Mouse (Mus musculus): Measurements from ENCODE around the gene Tspan11.

Gene Tspan11

GRCm38 (mm10) chr6:127887511-127888421, at the start of gene Tspan11:
Tspan11 (plus strand) TSS chr6:127887589.
- DNase-seq (ENCODE audit: low spot score) = peak; percentile 8

DNA sequence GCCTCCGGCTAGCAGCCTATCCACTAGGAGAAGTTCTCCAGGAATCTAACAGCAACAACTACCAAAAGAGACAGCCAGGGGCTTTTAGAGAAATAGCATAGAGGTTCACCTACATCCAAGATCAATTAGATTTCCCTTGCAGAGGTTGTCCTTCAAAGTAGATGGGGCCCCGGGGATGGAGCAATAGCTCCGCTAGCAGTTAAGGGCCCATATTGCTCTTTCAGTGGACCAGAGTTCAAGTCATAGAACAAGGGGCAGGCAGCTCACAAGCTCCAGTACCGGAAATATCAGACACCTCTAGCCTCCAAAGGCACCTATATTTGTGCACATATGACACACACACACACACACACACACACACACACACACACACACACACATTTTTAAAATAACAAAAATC, 49.5 kb upstream of the Tspan11 start:
- DNase-seq (ENCODE audit: low spot score) = no peak

GRCm38 (mm10) chr6:127839538-127839937, 47.9 kb upstream of the Tspan11 start:
- DNase-seq (ENCODE audit: low spot score) = no peak

- no peak for DNase-seq (ENCODE audit: low spot score)
Measured at GRCm38 (mm10) chr6:127840171-127840570, 47.2 kb upstream of the Tspan11 start.

GRCm38 (mm10) chr6:127841326-127841725, 46.1 kb upstream of the Tspan11 start:
- DNase-seq (ENCODE audit: low spot score) = no peak

GRCm38 (mm10) chr6:127846521-127846920, 40.9 kb upstream of the Tspan11 start:
- no peak for DNase-seq (ENCODE audit: low spot score)

- DNase-seq (ENCODE audit: low spot score) = no peak
Measured at GRCm38 (mm10) chr6:127849496-127849895, 37.9 kb upstream of the Tspan11 start.

DNA sequence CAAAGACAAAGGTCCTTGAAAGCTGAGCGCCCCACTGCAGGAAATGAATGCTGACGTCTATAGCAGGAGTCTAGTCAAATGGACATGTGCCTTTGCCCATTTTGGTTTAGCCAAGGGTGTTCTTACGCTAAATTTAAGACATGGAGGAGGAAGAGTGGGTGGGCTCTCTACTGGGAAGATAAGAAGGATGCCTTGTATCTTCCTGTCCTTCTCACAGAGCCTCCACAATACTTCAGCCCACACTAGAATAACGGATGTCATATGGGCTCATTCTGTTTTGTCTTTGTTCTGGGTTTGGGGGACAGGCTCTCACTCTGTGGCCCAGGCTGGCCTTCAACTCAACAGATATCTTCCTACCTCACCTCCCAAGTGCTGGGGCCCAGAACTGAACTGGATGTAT, 35.8 kb upstream of the Tspan11 start:
- DNase-seq (ENCODE audit: low spot score) = no peak

GRCm38 (mm10) chr6:127853241-127853640, 34.1 kb upstream of the Tspan11 start:
- no peak for DNase-seq (ENCODE audit: low spot score)

DNA sequence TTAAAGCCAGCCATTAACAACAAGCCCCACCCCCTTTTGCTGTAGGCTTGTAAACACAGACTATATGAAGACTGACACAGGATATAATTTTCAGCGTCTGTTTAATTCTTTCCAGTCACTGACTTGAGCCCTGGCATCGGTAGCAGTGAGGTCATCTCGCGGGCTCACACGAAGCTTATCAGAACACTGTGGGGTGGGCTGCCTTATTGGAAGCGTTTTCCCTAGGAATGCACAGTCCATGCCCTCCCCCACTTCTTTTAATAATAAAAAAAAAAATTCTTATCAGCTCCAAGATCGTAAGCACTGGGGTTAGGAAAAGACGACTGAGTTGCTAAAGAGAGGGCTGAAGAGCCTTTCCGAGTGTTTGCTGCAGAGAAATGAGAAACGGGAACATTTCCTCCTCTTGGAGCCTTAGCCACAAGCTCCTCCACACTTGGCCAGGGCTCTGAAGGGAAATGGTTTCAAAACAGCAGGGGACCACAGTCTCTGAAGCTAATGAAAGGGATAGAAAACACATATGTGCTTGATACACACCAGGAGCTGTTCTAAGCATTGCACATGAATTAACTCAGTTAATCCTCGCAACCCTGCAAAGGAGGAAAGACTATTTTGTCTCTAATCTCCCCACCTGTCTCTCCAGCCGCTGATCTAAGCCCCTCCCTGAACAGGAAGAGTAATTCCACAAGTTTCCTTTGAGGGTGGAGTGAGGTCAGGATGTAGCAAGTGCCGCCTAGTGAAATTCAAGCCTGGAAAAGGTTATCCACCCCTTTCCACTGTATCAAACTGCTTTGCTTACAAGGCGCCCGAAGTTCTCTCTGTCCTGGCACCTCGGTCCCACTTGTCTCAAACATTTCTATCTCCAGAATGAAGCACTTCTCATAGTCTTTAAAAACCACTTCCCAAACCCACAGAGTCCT, 33.4 kb upstream of the Tspan11 start:
- no peak for DNase-seq (ENCODE audit: low spot score)

DNA sequence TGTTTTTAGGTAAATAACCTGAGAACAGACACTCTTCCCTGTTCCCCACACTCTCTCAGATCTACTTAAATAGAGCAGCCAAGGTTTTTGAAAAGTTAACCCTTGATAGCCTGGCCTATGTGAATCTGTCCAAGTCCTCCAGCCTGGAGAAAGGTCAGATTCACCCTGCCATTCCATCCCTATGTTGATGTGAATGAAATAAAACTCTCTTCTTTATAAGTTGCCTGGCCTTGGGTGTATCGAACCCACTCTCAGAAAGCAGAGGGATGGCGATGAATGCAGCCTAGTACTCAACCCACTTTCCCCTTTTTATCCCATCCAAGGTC, 32.7 kb upstream of the Tspan11 start:
- DNase-seq (ENCODE audit: low spot score) = no peak

DNA sequence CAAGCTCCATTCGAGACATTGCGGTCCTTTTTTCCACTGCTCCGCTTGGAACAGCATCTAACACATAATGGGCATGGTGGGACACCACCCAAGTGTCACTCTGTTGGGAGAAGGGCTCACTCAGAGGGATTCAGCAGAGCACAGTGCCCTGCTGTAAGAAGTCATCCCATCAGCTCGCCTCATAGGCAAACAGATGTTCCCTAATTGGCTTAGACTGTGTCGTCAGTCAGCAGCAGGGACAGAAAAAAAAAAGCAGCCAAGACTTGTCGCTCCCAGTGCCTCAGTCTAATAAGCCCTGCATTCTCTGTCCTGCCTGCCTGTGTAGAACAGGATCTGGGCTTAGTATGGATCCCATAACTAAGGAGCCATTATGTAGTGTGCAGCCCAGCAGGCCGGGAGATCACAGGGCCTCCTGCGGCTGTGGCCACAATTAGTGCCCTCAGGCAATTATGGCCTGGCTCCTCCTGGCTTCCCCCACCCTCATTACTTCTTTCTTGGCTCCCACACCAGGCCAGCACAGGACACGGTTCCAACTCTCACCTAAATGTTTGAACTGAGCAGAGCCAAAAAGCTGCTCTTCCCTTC, 31.6 kb upstream of the Tspan11 start:
- DNase-seq (ENCODE audit: low spot score) = no peak

GRCm38 (mm10) chr6:127861951-127862350, 25.4 kb upstream of the Tspan11 start:
- no peak for DNase-seq (ENCODE audit: low spot score)

DNA sequence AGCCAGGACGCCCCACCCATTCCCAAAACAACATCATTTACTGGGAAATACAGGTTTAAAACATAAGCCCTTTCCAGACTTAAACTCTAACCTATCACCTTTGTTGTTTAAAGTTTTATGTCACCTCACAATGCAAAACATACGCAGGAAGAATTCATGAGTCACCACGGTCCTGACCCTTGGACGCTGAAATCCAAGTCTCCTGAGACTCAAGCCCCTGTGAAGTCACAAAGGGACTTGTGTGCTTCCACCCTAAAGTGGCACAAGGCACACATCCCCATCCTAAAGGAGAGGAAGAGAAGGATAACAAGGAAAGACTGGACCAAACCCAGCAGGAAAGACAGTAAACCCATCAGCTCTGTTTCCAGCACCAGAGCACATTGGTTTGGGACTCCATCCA, 22.0 kb upstream of the Tspan11 start:
- no peak for DNase-seq (ENCODE audit: low spot score)

- no peak for DNase-seq (ENCODE audit: low spot score)
Measured at GRCm38 (mm10) chr6:127868546-127868945, 18.8 kb upstream of the Tspan11 start.

GRCm38 (mm10) chr6:127869121-127869520, 18.3 kb upstream of the Tspan11 start:
- DNase-seq (ENCODE audit: low spot score) = no peak

DNA sequence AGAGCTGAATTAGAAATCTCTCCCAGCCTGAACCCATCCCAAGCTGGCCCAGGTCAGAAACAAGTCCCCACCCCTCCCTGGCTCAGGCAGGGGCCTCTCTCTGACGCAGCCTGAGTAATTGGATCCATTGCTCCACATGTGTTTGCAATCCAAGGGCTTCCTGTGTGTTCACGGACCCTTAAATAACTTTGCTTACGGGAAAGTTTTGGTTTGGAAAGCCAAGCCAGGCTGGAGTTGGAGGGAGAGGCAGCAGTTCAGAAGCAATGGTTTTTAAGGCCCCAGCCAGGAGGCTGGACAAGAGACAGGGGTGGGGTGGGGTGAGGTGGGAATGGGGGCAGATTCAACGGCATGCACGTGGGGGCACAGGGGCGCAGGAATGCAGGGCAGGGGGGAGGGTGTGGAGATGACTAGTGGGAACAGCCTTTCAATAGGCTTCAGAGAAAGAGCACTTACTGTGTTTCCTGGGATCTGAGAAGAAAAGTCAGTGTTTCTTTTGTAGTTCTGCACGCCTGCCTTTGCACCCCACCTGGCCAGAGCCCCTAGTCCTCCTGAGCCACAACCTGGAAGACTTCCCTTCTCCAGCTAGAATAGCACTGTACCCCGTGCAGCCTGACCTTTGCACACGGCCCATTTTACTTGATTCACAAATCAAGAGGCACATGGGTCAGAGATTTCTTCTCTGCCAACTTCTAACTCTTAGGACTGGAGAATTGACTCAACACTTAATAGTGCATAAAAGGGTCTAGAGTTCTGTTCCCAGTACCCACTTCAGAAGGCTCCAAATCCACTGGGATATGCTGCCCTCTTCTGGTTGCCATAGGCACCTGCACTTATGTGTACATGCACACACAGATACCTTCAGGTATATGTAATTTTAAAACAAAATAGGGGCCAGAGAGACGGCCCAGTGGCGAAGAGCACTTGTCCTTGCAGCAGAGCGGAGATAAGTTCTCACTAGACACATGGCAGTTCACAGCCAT, 16.8 kb upstream of the Tspan11 start:
- no peak for DNase-seq (ENCODE audit: low spot score)

DNA sequence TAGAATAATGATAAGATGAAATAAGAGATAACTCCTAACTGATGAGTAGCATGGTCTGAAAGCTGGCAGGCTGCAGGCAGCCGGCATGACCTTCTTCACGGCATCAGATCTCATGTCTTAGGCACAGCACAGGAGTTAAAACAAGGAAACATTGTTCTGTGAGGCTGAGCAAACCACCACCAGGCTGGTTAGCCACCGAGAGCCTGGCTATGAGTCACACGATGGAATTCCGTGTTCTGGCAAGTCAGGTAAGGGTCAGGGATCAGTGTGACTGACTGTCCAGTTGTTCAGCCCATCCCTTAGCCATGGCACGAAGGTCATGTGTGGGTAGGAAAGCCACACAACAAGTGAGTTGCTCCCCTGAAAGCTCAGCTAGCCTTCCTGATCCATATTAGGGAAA, 16.0 kb upstream of the Tspan11 start:
- no peak for DNase-seq (ENCODE audit: low spot score)

DNA sequence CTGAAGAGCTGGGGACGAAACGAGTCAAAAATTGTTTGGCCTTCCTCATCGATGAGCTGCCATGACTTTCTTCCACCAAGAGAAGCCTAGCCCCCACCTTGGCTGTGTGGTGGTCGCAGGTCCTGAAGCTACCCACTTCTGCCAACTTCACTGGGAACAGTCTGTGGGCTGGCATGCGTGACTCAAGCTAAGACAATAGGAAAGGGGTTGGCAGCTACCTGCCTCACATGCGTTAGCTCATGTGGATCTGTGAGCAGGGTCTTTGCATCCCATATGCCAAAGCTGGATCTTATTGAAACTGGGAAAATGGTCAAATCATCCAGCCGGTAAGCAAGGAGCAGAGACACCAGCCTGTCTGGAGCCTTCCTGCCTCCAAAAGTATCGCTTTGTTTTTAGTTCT, 14.8 kb upstream of the Tspan11 start:
- DNase-seq (ENCODE audit: low spot score) = no peak

GRCm38 (mm10) chr6:127875883-127876282, 11.5 kb upstream of the Tspan11 start:
- no peak for DNase-seq (ENCODE audit: low spot score)

DNA sequence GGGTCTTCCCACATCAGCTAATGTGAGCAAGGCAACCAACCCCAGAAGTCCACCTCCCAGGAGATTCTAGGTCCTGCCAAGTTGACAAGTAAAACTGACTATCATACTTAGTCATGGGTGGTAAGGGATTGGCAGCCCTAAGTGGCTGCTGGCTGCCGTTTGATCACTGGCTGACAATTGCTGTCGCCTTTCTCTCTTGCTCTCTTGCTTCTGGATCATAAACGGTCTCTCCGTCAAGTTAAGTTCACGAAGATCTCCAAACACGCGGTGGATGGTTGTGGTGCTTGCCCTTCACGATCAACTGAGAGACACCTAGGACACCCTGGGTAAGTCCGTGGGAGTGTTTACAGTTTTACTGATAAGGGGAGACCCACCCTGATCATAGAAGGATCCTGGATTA, 11.0 kb upstream of the Tspan11 start:
- DNase-seq (ENCODE audit: low spot score) = no peak
